Mouse (Mus musculus) embryonic fibroblast, embryonic 13.5 days (primary cell): ENCODE data around the gene Tmem63a. TPM values are rescaled to one million over a fixed set of nuclear protein-coding genes. Genes with fewer than 3 reads are reported as not detected.

Experiments used
- H3K27ac ChIP-seq: 2 replicates; pipeline ENCODE4 v1.5.1; 2012; ENCODE audit warnings: low read length, control low read depth, inconsistent platforms; ENCODE audit not compliant: insufficient read depth
- H3K4me1 ChIP-seq: 2 replicates; pipeline ENCODE4 v1.6.1; 2011; ENCODE audit warnings: low read length; ENCODE audit not compliant: control insufficient read depth, insufficient read depth
- H3K4me3 ChIP-seq: 2 replicates; pipeline ENCODE4 v1.5.1; 2011; ENCODE audit warnings: mild to moderate bottlenecking, control low read depth, low read length; ENCODE audit not compliant: insufficient read depth
- CTCF ChIP-seq: IDR thresholded peaks from 2 replicates; pipeline ENCODE4 v1.5.1; 2011; ENCODE audit warnings: mild to moderate bottlenecking, control low read depth, low read length, moderate library complexity, borderline replicate concordance; ENCODE audit not compliant: insufficient read depth
- POLR2A ChIP-seq: IDR thresholded peaks from 2 replicates; pipeline ENCODE4 v1.6.1; 2011; ENCODE audit warnings: low read depth, mild to moderate bottlenecking, control low read depth, low read length, moderate library complexity
- polyA plus RNA-seq: library from polyadenylated mRNA; stranded (reverse); fragments of >200 nt; gene quantifications from 2 replicates; pipeline ENCODE4 v1.2.4, GENCODE M21; 2011; ENCODE audit warnings: low read depth; ENCODE audit not compliant: missing spikeins, insufficient read length

Gene Tmem63a
- polyA plus RNA-seq, 1 experiment, result 44.4 TPM

DNA sequence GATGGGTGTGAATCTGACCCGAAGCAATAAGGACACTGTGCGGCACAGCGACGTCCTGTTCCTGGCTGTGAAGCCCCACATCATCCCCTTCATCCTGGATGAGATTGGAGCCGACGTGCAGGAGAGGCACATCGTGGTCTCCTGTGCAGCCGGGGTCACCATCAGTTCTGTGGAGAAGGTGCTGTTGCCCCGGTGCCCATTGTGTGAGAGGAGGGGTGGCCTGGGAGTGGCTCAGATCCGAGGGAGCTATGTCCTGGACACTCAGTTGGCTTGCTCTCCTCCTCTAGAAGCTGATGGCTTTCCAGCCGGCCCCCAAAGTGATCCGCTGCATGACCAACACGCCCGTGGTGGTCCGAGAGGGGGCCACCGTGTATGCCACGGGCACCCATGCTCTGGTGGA lies 36.3 kb upstream of the Tmem63a start:
- TF ChIP-seq CTCF (no peak), POLR2A (no peak)
- no peak overlapping the region for H3K27ac ChIP-seq
- H3K4me1 ChIP-seq, result peaks cover 3% of the 10 kb centered on the region; the same call in 1 of the 2 replicates
- H3K4me3 ChIP-seq, result peak overlapping the region; percentile 71; the same call in 1 of the 2 replicates

DNA sequence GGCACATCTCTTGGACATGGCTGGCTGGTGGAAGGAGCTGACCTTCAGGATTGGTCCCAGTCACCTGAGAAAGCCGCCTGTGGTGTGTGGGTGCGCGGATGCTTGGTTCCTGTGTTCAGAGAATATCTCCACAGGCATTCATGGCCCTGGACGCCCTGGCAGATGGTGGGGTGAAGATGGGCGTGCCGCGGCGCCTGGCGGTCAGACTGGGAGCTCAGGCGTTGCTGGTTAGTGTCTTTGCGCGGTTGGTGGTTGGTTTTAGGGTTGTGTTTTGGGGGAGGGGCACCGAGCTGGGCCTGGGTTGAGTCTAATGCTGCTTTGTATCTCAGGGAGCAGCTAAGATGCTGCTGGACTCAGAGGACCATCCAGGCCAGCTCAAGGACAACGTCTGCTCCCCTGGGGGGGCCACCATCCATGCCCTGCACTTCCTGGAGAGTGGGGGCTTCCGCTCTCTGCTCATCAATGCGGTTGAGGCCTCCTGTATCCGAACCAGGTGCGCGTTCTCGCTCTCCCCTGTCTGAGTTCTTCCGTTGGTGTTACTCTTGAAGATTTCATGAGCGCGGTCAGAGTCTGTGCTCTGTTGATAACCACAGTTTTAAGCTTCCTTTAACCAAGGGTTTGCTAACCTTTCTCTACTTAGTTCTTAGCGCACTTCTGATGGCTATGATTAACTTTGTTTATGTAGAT lies 35.5 kb upstream of the Tmem63a start:
- no peak for TF ChIP-seq CTCF
- no peak overlapping the region for H3K4me3 ChIP-seq
- peaks cover 3% of the 10 kb centered on the region; the same call in 1 of the 2 replicates for H3K4me1 ChIP-seq
- H3K27ac ChIP-seq, result no peak overlapping the region

DNA sequence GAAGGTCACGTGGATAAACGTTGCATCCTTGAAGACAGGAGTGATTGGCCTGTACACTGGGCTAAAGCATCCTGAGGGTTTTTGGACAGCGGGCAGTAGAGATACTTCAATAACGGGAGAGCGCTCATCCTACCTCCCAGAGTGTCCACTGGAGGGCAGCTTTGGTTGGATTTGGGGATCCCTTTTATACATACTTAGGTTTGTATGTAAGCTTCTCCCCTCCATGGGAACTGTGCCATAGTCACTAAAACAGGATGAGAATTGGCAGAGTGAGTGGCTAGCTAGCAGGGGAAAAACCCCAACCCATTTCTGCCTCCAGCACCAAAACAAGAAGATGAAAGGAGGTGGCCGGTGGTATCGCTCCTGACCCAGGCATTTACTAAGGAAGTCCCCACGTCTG lies 31.0 kb upstream of the Tmem63a start:
- Histone ChIP-seq H3K4me3 (no peak overlapping the region), H3K27ac (no peak overlapping the region), H3K4me1 (peaks cover 7% of the 10 kb centered on the region)
- no peak for TF ChIP-seq POLR2A
- peak; percentile 15; the same call in 1 of the 2 replicates for TF ChIP-seq CTCF

DNA sequence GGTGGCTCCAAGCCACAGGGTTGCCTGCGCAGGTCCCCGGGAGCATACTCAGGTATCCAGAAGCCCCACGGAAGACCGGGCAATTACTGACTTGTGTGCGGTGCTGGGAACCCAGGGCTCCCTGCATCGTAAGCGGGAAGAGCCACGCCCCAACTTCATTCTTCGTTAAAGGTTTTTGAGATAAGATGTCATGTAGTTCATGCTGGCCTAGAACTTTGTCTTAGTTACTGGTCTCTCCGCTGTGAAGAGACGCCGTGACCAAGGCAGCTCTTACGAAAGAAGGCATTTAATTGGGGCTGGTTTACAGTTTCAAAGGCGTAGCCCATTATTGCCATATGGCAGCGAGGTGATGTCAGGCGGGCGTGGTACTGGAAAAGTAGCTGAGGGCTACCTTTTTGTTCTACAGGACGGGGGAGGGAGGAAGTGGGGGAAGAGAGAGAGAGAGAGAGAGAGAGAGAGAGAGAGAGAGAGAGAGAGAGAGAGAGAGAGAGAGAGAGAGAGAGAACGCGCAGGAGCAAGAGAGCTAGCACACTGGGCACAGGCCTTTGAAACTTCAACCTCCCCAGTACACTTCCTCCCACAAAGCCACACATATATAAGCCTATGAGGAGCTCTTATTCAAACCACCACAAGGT lies 30.4 kb upstream of the Tmem63a start:
- Histone ChIP-seq H3K27ac (no peak overlapping the region), H3K4me3 (no peak overlapping the region), H3K4me1 (peaks cover 7% of the 10 kb centered on the region)
- TF ChIP-seq CTCF (no peak), POLR2A (peak; percentile 20; the same call in 1 of the 2 replicates)

DNA sequence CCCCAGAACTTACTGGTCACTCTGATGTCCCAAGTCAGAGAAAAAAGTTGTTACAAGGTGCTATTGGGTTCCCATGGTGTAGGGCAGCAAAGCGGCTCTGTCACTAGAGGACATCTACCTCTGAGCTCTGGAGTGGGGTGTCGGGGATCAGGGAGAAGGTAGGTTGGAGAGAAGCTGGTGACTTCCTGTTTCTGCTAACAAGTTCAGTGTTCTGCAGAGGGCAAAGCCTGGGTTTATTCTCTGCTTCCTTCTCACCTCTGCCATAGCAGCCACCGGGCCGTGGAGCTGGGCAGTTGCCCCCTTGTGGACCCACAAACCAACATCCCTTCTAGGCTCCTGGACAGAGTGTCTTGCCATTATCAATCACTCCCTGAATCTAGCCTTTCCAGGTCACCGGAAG lies 29.4 kb upstream of the Tmem63a start:
- H3K4me1 ChIP-seq, result peaks cover 7% of the 10 kb centered on the region
- no peak overlapping the region for H3K4me3 ChIP-seq
- no peak overlapping the region for H3K27ac ChIP-seq
- TF ChIP-seq CTCF (no peak), POLR2A (no peak)

DNA sequence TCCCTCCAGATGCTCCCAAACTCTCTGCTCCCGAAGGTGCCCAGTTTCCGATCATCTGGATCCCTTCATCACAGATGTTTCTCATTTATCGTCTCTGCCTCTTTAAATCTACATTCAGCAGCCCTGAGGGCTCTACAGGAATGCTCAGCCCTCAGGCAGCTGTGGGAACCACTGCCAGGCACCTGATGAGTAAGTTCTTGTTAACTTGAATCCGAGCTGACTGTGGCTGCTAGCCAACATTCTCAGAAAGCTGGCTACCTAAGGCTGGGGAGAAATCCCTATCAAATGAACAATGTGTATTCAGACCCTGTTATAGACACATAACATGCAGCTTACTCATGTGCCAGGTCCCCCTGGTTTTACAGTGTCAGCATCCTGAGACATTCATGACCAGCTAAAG lies 28.3 kb upstream of the Tmem63a start:
- Histone ChIP-seq H3K27ac (peak overlapping the region; percentile 79), H3K4me3 (no peak overlapping the region), H3K4me1 (peaks cover 7% of the 10 kb centered on the region)
- TF ChIP-seq CTCF (no peak), POLR2A (no peak)

DNA sequence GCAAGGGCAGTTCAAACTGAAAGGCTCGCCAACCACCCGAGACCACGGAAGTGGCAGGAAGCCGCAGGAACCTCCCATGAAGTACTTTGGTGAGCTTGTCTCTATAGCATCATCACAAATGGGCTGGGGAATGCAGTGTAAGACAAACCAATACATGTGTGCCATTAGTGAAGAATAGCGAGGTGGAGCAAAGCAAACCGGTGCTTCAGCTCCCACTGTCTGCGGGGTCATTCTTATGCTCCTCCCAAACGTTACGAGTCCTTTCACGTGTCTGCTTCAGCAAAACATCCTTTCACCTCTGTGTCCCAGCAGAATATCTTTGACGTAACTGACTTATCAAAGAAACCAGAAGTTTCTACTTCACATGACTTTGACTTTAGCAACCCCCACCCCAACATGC lies 25.7 kb upstream of the Tmem63a start:
- Histone ChIP-seq H3K27ac (no peak overlapping the region), H3K4me1 (peaks cover 7% of the 10 kb centered on the region), H3K4me3 (no peak overlapping the region)
- no peak for TF ChIP-seq CTCF
- no peak for TF ChIP-seq POLR2A

DNA sequence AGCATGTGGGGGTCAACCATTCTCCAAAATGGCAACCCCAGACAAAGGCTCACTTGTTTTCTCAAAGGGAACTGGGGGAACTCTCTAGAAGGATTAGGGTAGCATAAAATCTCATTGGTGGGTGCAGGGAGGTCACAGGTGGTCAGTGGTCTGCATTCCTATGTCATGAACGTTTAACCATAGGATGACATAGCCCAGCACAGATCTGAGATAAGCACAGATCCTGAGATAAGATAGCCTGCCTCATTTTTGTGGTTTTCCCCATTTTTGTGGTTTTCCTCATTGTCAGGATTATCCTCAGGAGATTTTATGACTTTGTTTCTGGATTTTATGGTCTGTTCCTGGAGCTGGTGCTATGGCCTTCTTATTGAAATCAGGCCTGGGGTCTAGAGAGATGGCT lies 25.1 kb upstream of the Tmem63a start:
- Histone ChIP-seq H3K4me3 (no peak overlapping the region), H3K27ac (no peak overlapping the region), H3K4me1 (peaks cover 7% of the 10 kb centered on the region)
- TF ChIP-seq POLR2A (no peak), CTCF (no peak)

DNA sequence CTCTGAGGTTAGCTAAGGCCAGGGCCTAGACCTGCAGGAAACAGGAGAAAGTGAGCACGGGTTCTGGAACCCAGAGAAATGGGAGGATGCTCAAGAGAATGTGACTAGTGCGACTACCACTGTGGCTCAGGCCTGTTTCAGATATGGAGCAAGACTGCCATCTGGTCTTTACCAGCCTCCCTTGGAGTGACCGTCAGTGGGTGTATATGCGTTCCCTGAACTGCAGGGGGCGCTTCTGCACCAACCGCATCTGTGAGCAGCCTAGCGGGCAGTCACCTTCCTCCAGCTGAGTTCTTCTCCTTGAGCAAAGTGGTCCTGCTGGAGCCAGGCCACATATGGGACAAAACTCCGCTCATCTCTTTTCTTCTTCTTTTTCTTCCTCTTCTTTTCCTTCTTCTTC lies 22.5 kb upstream of the Tmem63a start:
- 0 out of 2 replicates have a peak, but pooled peaks have one; percentile 40 for TF ChIP-seq CTCF
- TF ChIP-seq POLR2A, result no peak
- no peak overlapping the region for H3K27ac ChIP-seq
- H3K4me1 ChIP-seq, result no peaks in the 10 kb centered on the region
- no peak overlapping the region for H3K4me3 ChIP-seq

DNA sequence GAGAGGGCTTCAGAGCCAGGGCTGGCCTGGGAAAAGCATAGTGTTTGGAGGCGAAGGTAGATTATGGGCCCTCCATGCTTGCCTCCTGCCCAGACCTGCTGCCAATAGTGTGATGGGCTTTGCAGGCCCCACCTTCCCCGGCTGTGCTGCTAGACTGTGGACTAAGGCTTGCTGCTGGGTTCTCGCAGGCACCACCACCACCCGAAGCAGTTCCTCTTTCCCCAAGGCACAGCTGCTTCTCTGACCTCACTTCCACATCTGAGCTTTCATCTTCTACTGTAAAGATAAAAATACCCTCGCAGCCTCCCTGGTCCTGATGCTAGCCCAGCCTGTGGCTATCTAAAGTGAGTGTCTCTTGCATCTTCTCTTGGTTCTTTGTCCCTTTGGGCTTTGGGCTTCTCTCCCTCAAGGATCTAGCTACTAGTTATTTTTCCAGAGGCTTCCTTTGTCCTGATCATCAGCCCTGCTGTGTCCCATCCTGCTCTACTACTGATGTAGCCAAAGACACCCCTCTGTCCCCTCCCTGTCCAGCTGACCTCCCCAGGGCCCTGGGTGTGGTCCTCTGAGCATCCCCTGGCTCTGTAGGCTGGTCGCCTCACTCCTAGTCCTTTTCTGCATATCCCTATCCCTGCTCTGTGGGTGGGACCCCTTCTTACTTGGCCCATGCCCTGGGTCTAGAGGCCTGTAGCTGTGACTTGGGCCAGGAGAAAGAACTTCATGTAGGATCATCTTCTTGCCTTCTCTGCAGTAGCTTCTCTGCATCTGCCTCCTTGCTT lies 19.7 kb upstream of the Tmem63a start:
- H3K27ac ChIP-seq, result no peak overlapping the region
- H3K4me1 ChIP-seq, result no peaks in the 10 kb centered on the region
- no peak for TF ChIP-seq CTCF
- no peak for TF ChIP-seq POLR2A
- no peak overlapping the region for H3K4me3 ChIP-seq
